In genomic region chr16:43882329-43882728, GRCm38 (mm10) we compare ENCODE assay signal across 1 mouse cellular context.
TF ChIP-seq lines count a peak whose summit lies in the region.

No protein-coding gene starts in this region.

TF ChIP-seq in CH12.LX, 34 proteins besides CTCF, POLR2A, EP300 and RAD21 (continued from another document):
- TF ChIP-seq UBTF (IDR thresholded peaks at IDR 0.05; ENCODE audit: low read depth, low read length), result no peak
